Mouse (Mus musculus) cerebellum, adult 2 months (tissue): ENCODE data around the gene Atf3.

Experiments used
- CTCF ChIP-seq: fragments of 200-500 bp; IDR thresholded peaks from 2 replicates; pipeline ENCODE4 v1.5.1; 2011; ENCODE audit warnings: low read depth, mild to moderate bottlenecking, control low read depth, low read length, moderate library complexity, borderline replicate concordance; ENCODE audit not compliant: insufficient read depth
- POLR2A ChIP-seq: fragments of 200-500 bp; IDR thresholded peaks from 2 replicates; pipeline ENCODE4 v1.6.1; 2011; ENCODE audit warnings: low read length, control low read depth, borderline replicate concordance; ENCODE audit not compliant: insufficient read depth

DNA sequence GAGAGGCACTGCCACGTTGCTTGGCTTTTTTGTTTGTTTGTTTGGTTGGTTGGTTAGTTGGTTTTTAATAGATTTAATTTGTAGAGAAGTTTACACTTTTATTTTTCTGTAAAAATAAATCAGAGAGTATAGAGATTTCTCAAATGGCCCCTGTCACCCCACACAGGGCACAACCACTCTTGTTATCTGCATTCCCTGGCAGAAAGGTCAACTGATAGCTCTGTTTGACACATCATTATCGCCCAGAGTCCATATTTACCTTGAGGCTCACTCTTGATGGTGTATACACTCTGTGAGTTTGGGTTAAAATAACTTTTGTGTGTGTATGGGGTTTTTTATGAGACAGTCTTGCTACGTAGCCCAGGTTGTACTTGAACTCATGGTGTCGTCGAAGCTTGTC, 744 bp upstream of the Atf3 start:
- TF ChIP-seq POLR2A = no peak
- no peak for TF ChIP-seq CTCF
